Mouse (Mus musculus): ENCODE results near the gene Abca4. TPM values are rescaled to one million over a fixed set of nuclear protein-coding genes. Genes with fewer than 3 reads are reported as not detected.

Gene Abca4
- polyA plus RNA-seq, 1 experiment from 2014 or later: 3.1 TPM

DNA sequence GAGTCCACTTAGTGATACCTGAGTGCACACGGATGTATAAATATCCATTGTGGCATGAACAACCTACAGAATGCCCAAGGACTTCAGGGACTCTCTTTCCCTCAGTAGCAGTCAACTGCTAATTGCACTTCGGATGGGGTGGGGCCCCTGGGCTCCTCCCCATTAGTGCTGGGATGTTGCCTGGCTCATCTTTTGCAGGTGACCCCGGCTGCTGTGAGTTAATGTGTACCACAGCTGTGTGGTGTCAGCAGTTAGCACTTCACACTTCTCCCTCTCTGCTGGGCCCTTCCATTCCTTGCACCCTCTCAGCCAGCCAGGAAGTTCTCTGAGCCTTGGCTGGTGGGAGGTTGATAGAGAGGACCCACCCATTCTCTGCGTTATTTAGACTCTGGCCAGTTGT, 65.2 kb downstream of the Abca4 start:
- no peaks in the 10 kb centered on the region for H3K9me3 ChIP-seq (replicated peaks; ENCODE audit: control insufficient read depth, low read length)
- no peak for ATAC-seq (replicated peaks; ENCODE audit: insufficient number of reproducible peaks, low FRiP score, low TSS enrichment)
- no peaks in the 10 kb centered on the region for H3K36me3 ChIP-seq (ENCODE audit: control insufficient read depth, insufficient read depth, low read length)
- H3K27ac ChIP-seq (ENCODE audit: low read depth, low read length): no peak overlapping the region
- no peak overlapping the region for H3K4me3 ChIP-seq (ENCODE audit: low read depth, low read length)
- no peak overlapping the region for H3K9ac ChIP-seq (ENCODE audit: low read depth, low read length)
- H3K4me1 ChIP-seq (ENCODE audit: control insufficient read depth, insufficient read depth, low read length): peaks cover 19% of the 10 kb centered on the region
- H3K27me3 ChIP-seq (ENCODE audit: control insufficient read depth, insufficient read depth, low read length): no peaks in the 10 kb centered on the region
- H3K4me2 ChIP-seq: no peak overlapping the region
- 54% methylated on average over 4 of the region's 4 CpGs for WGBS (ENCODE audit: insufficient replicate concordance)

- WGBS (ENCODE audit: insufficient replicate concordance): 42% methylated on average over 9 of the region's 9 CpGs
Measured at GRCm38 (mm10) chr3:122111141-122111981, 67.1 kb downstream of the Abca4 start.

GRCm38 (mm10) chr3:122118651-122119214, 74.5 kb downstream of the Abca4 start:
- no peak overlapping the region for H3K4me2 ChIP-seq
- H3K4me3 ChIP-seq (ENCODE audit: low read depth, low read length): no peak overlapping the region
- H3K9me3 ChIP-seq (replicated peaks; ENCODE audit: control insufficient read depth, low read length): no peaks in the 10 kb centered on the region
- H3K27ac ChIP-seq (ENCODE audit: low read depth, low read length): no peak overlapping the region
- H3K27me3 ChIP-seq (ENCODE audit: control insufficient read depth, insufficient read depth, low read length): no peaks in the 10 kb centered on the region
- no peak overlapping the region for H3K9ac ChIP-seq (ENCODE audit: low read depth, low read length)
- ATAC-seq (replicated peaks; ENCODE audit: insufficient number of reproducible peaks, low FRiP score, low TSS enrichment): no peak
- peaks cover 22% of the 10 kb centered on the region for H3K4me1 ChIP-seq (ENCODE audit: control insufficient read depth, insufficient read depth, low read length)
- WGBS (ENCODE audit: insufficient replicate concordance): 51% methylated on average over 9 of the region's 9 CpGs
- H3K36me3 ChIP-seq (ENCODE audit: control insufficient read depth, insufficient read depth, low read length): no peaks in the 10 kb centered on the region

More at GRCm38 (mm10) chr3:122111141-122111981, 67.1 kb downstream of the Abca4 start:
- Histone ChIP-seq H3K36me3 (ENCODE audit: control insufficient read depth, insufficient read depth, low read length) (no peaks in the 10 kb centered on the region), H3K9ac (ENCODE audit: low read depth, low read length) (no peak overlapping the region), H3K27ac (ENCODE audit: low read depth, low read length) (peak overlapping the region; percentile 73), H3K4me2 (no peak overlapping the region), H3K9me3 (replicated peaks; ENCODE audit: control insufficient read depth, low read length) (no peaks in the 10 kb centered on the region), H3K4me1 (ENCODE audit: control insufficient read depth, insufficient read depth, low read length) (peaks cover 19% of the 10 kb centered on the region), H3K27me3 (ENCODE audit: control insufficient read depth, insufficient read depth, low read length) (no peaks in the 10 kb centered on the region), H3K4me3 (ENCODE audit: low read depth, low read length) (no peak overlapping the region)
- ATAC-seq (replicated peaks; ENCODE audit: insufficient number of reproducible peaks, low FRiP score, low TSS enrichment): peak; percentile 86

DNA sequence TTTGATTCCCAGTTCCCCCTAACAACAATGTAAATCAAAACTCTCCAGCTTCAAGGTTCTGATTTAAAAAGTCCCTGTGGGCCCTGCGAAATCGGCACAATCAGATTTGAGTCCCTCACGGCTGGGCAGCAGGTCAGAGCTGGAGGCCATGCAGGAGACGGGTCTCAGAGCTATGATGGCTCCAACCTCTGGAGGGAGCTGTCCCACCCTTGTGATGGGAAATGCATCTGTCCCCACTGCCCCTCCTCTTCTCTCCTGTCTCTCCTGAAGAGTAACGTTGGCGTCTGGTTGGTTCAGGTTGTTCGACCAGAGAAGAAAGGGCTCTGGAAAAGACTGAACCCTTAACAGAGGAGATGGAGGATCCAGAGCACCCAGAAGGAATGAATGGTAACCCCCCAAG, 75.5 kb downstream of the Abca4 start:
- ATAC-seq (replicated peaks; ENCODE audit: insufficient number of reproducible peaks, low FRiP score, low TSS enrichment): no peak
- H3K27ac ChIP-seq (ENCODE audit: low read depth, low read length): no peak overlapping the region; the same call in 1 of the 2 replicates

GRCm38 (mm10) chr3:122120217-122120616, 76.0 kb downstream of the Abca4 start:
- Histone ChIP-seq H3K9me3 (replicated peaks; ENCODE audit: control insufficient read depth, low read length) (no peaks in the 10 kb centered on the region), H3K4me2 (no peak overlapping the region), H3K9ac (ENCODE audit: low read depth, low read length) (no peak overlapping the region), H3K27ac (ENCODE audit: low read depth, low read length) (no peak overlapping the region; the same call in 1 of the 2 replicates), H3K36me3 (ENCODE audit: control insufficient read depth, insufficient read depth, low read length) (no peaks in the 10 kb centered on the region), H3K4me1 (ENCODE audit: control insufficient read depth, insufficient read depth, low read length) (peaks cover 26% of the 10 kb centered on the region), H3K4me3 (ENCODE audit: low read depth, low read length) (no peak overlapping the region), H3K27me3 (ENCODE audit: control insufficient read depth, insufficient read depth, low read length) (no peaks in the 10 kb centered on the region)
- no peak for ATAC-seq (replicated peaks; ENCODE audit: insufficient number of reproducible peaks, low FRiP score, low TSS enrichment)
- 68% methylated on average over 7 of the region's 7 CpGs for WGBS (ENCODE audit: insufficient replicate concordance)

More for the DNA sequence above, 75.5 kb downstream of the Abca4 start:
- WGBS (ENCODE audit: insufficient replicate concordance): 68% methylated on average over 7 of the region's 7 CpGs
- H3K36me3 ChIP-seq (ENCODE audit: control insufficient read depth, insufficient read depth, low read length): no peaks in the 10 kb centered on the region
- no peak overlapping the region for H3K4me3 ChIP-seq (ENCODE audit: low read depth, low read length)
- H3K9ac ChIP-seq (ENCODE audit: low read depth, low read length): no peak overlapping the region
- H3K4me1 ChIP-seq (ENCODE audit: control insufficient read depth, insufficient read depth, low read length): peaks cover 22% of the 10 kb centered on the region
- no peak overlapping the region for H3K4me2 ChIP-seq
- no peaks in the 10 kb centered on the region for H3K9me3 ChIP-seq (replicated peaks; ENCODE audit: control insufficient read depth, low read length)
- no peaks in the 10 kb centered on the region for H3K27me3 ChIP-seq (ENCODE audit: control insufficient read depth, insufficient read depth, low read length)

- ATAC-seq (replicated peaks; ENCODE audit: insufficient number of reproducible peaks, low FRiP score, low TSS enrichment): peak; percentile 88
- no peaks in the 10 kb centered on the region for H3K36me3 ChIP-seq (ENCODE audit: control insufficient read depth, insufficient read depth, low read length)
- peak overlapping the region; percentile 42; the same call in 1 of the 2 replicates for H3K27ac ChIP-seq (ENCODE audit: low read depth, low read length)
- H3K4me2 ChIP-seq: peak overlapping the region; percentile 63
- 8% methylated on average over 17 of the region's 17 CpGs for WGBS (ENCODE audit: insufficient replicate concordance)
- H3K4me1 ChIP-seq (ENCODE audit: control insufficient read depth, insufficient read depth, low read length): peaks cover 21% of the 10 kb centered on the region
- H3K9ac ChIP-seq (ENCODE audit: low read depth, low read length): peak overlapping the region; percentile 34; the same call in 1 of the 2 replicates
- H3K9me3 ChIP-seq (replicated peaks; ENCODE audit: control insufficient read depth, low read length): no peaks in the 10 kb centered on the region
- H3K4me3 ChIP-seq (ENCODE audit: low read depth, low read length): peak overlapping the region; percentile 25
- no peaks in the 10 kb centered on the region for H3K27me3 ChIP-seq (ENCODE audit: control insufficient read depth, insufficient read depth, low read length)
Measured at GRCm38 (mm10) chr3:122122127-122122663, 78.0 kb downstream of the Abca4 start.

DNA sequence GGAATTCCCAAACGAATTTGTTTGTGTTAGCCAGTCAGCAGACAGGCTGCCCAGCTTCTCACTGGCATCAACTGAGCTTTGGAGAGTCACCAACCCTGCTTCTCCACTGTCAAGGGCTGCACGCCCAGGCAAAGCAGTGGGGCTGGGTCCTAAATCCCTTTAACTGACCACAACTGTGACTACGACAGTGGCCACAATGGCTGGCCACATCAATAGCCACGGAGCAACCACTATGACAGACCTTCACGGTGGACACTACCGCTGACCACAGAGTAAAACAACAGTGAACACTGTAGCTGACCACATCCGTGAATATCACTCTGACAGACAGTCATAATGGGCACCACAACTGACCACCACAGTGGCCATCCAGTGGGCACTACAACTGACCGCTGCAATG, 78.6 kb downstream of the Abca4 start:
- Histone ChIP-seq H3K27me3 (ENCODE audit: control insufficient read depth, insufficient read depth, low read length) (no peaks in the 10 kb centered on the region), H3K9me3 (replicated peaks; ENCODE audit: control insufficient read depth, low read length) (no peaks in the 10 kb centered on the region), H3K9ac (ENCODE audit: low read depth, low read length) (no peak overlapping the region), H3K4me3 (ENCODE audit: low read depth, low read length) (no peak overlapping the region), H3K4me2 (peak overlapping the region; percentile 63; the same call in 1 of the 2 replicates), H3K27ac (ENCODE audit: low read depth, low read length) (peak overlapping the region; percentile 42), H3K36me3 (ENCODE audit: control insufficient read depth, insufficient read depth, low read length) (no peaks in the 10 kb centered on the region), H3K4me1 (ENCODE audit: control insufficient read depth, insufficient read depth, low read length) (peaks cover 20% of the 10 kb centered on the region)
- 84% methylated on average over 8 of the region's 8 CpGs for WGBS (ENCODE audit: insufficient replicate concordance)
- ATAC-seq (replicated peaks; ENCODE audit: insufficient number of reproducible peaks, low FRiP score, low TSS enrichment): no peak

GRCm38 (mm10) chr3:122128999-122129493, 84.8 kb downstream of the Abca4 start:
- no peak overlapping the region for H3K4me3 ChIP-seq (ENCODE audit: low read depth, low read length)
- H3K27me3 ChIP-seq (ENCODE audit: control insufficient read depth, insufficient read depth, low read length): no peaks in the 10 kb centered on the region
- no peaks in the 10 kb centered on the region for H3K36me3 ChIP-seq (ENCODE audit: control insufficient read depth, insufficient read depth, low read length)
- H3K9ac ChIP-seq (ENCODE audit: low read depth, low read length): no peak overlapping the region
- H3K4me2 ChIP-seq: no peak overlapping the region
- no peak for ATAC-seq (replicated peaks; ENCODE audit: insufficient number of reproducible peaks, low FRiP score, low TSS enrichment)
- no peaks in the 10 kb centered on the region for H3K9me3 ChIP-seq (replicated peaks; ENCODE audit: control insufficient read depth, low read length)
- WGBS (ENCODE audit: insufficient replicate concordance): 27% methylated on average over 17 of the region's 17 CpGs
- H3K27ac ChIP-seq (ENCODE audit: low read depth, low read length): no peak overlapping the region
- H3K4me1 ChIP-seq (ENCODE audit: control insufficient read depth, insufficient read depth, low read length): peaks cover 58% of the 10 kb centered on the region
